Mouse (Mus musculus) hindbrain, embryonic 12.5 days (tissue): Measurements from ENCODE around the gene Map3k7. TPM values are rescaled to one million over a fixed set of nuclear protein-coding genes. Genes with fewer than 3 reads are reported as not detected.

Experiments used
- ATAC-seq: fragments of 200-750 bp; cut with Nextera tagmentation; 2 replicates; pipeline ENCODE4 v1.8.0; 2017; ENCODE audit warnings: moderate TSS enrichment; ENCODE audit not compliant: low FRiP score
- H3K27ac ChIP-seq: fragments of 300-500 bp; sonication (generic); 2 replicates; pipeline ENCODE4 v1.5.1; 2016; ENCODE audit warnings: mild to moderate bottlenecking
- H3K27me3 ChIP-seq: fragments of 300-500 bp; sonication (generic); 2 replicates; pipeline ENCODE4 v1.6.1; 2016; ENCODE audit warnings: mild to moderate bottlenecking
- H3K36me3 ChIP-seq: fragments of 300-500 bp; sonication (generic); 2 replicates; pipeline ENCODE4 v1.6.1; 2016; ENCODE audit warnings: mild to moderate bottlenecking
- H3K4me1 ChIP-seq: fragments of 300-500 bp; sonication (generic); 2 replicates; pipeline ENCODE4 v1.6.1; 2016
- H3K4me2 ChIP-seq: fragments of 300-500 bp; sonication (generic); replicated peaks from 2 replicates; pipeline ENCODE4 v1.6.1; 2016; ENCODE audit warnings: mild to moderate bottlenecking
- H3K4me3 ChIP-seq: fragments of 300-500 bp; sonication (generic); 2 replicates; pipeline ENCODE4 v1.5.1; 2016; ENCODE audit warnings: mild to moderate bottlenecking
- H3K9ac ChIP-seq: fragments of 300-500 bp; sonication (generic); 2 replicates; pipeline ENCODE4 v1.6.1; 2016; ENCODE audit warnings: mild to moderate bottlenecking, moderate library complexity
- H3K9me3 ChIP-seq: fragments of 300-500 bp; sonication (generic); replicated peaks from 2 replicates; pipeline ENCODE4 v1.6.1; 2016; ENCODE audit warnings: mild to moderate bottlenecking
- WGBS: fragments of 180-500 bp; shearing (Covaris S2); methylation state at CpG from one replicate; pipeline ENCODE4 v1.1.7; 2016; 5-methylcytosine and 5-hydroxymethylcytosine counted together
- polyA plus RNA-seq: library from polyadenylated mRNA; unstranded; fragments of >200 nt; fragmentation: Nextera tagmentation; extraction: Ambion mirVana; gene quantifications from 2 replicates; pipeline ENCODE4 v1.2.1, GENCODE M21; 2016

The Map3k7 gene
- polyA plus RNA-seq, 1 experiment from 2014 or later = 49.2 TPM

- Histone ChIP-seq H3K27me3 (no peaks in the 10 kb centered on the region; the same call in 1 of the 2 replicates), H3K4me1 (peaks cover 9% of the 10 kb centered on the region), H3K4me3 (no peak overlapping the region), H3K27ac (no peak overlapping the region), H3K9ac (no peak overlapping the region), H3K36me3 (no peaks in the 10 kb centered on the region), H3K9me3 (no peaks in the 10 kb centered on the region), H3K4me2 (no peak overlapping the region)
- no peak for ATAC-seq
- 34% methylated on average over 9 of the region's 9 CpGs for WGBS
Measured at GRCm38 (mm10) chr4:31938416-31939106, 25.3 kb upstream of the Map3k7 start.

GRCm38 (mm10) chr4:31941616-31942015 is 22.3 kb upstream of the Map3k7 start:
- no peak overlapping the region for H3K4me3 ChIP-seq
- no peak overlapping the region for H3K9ac ChIP-seq
- H3K9me3 ChIP-seq = no peaks in the 10 kb centered on the region
- no peak for ATAC-seq
- no peaks in the 10 kb centered on the region for H3K36me3 ChIP-seq
- peaks cover 8% of the 10 kb centered on the region for H3K4me1 ChIP-seq
- WGBS = 74% methylated on average over 4 of the region's 4 CpGs
- H3K27ac ChIP-seq = no peak overlapping the region
- no peak overlapping the region for H3K4me2 ChIP-seq
- H3K27me3 ChIP-seq = no peaks in the 10 kb centered on the region

GRCm38 (mm10) chr4:31943045-31943444 is 20.9 kb upstream of the Map3k7 start:
- ATAC-seq = no peak
- Histone ChIP-seq H3K9me3 (no peaks in the 10 kb centered on the region), H3K4me1 (peaks cover under 1% of the 10 kb centered on the region), H3K4me3 (no peak overlapping the region), H3K27me3 (no peaks in the 10 kb centered on the region), H3K9ac (no peak overlapping the region), H3K36me3 (no peaks in the 10 kb centered on the region), H3K4me2 (no peak overlapping the region), H3K27ac (no peak overlapping the region)
- 90% methylated on average over 2 of the region's 2 CpGs for WGBS

- H3K9me3 ChIP-seq = no peaks in the 10 kb centered on the region
- 2% methylated on average over 46 of the region's 47 CpGs for WGBS
- H3K27me3 ChIP-seq = no peaks in the 10 kb centered on the region
- no peaks in the 10 kb centered on the region for H3K36me3 ChIP-seq
- peak overlapping the region; percentile 85 for H3K4me3 ChIP-seq
- peak overlapping the region; percentile 89 for H3K9ac ChIP-seq
- H3K4me1 ChIP-seq = peaks cover 18% of the 10 kb centered on the region
- H3K27ac ChIP-seq = peak overlapping the region; percentile 98
- H3K4me2 ChIP-seq = peak overlapping the region; percentile 82
- no peak for ATAC-seq
Measured at GRCm38 (mm10) chr4:31964194-31964875, 438 bp downstream of the Map3k7 start.

GRCm38 (mm10) chr4:31965208-31965607 is 1.3 kb downstream of the Map3k7 start:
- no peak for ATAC-seq

GRCm38 (mm10) chr4:31971437-31971836 is 7.5 kb downstream of the Map3k7 start:
- no peak overlapping the region for H3K27ac ChIP-seq
- no peaks in the 10 kb centered on the region for H3K4me1 ChIP-seq
- no peaks in the 10 kb centered on the region for H3K27me3 ChIP-seq
- H3K4me2 ChIP-seq = no peak overlapping the region
- H3K4me3 ChIP-seq = no peak overlapping the region
- ATAC-seq = no peak
- H3K9ac ChIP-seq = no peak overlapping the region
- H3K9me3 ChIP-seq = no peaks in the 10 kb centered on the region
- WGBS = 89% methylated on average over 1 of the region's 1 CpGs
- no peaks in the 10 kb centered on the region for H3K36me3 ChIP-seq

More at GRCm38 (mm10) chr4:31965208-31965607, 1.3 kb downstream of the Map3k7 start:
- 0 out of 2 replicates have a peak overlapping the region, but pooled peaks have one; percentile 89 for H3K9ac ChIP-seq
- H3K4me2 ChIP-seq = peak overlapping the region; percentile 82
- no peak overlapping the region for H3K27ac ChIP-seq
- WGBS = 48% methylated on average over 2 of the region's 2 CpGs
- 0 out of 2 replicates have a peak overlapping the region, but pooled peaks have one; percentile 85 for H3K4me3 ChIP-seq
- H3K4me1 ChIP-seq = peaks cover 18% of the 10 kb centered on the region
- no peaks in the 10 kb centered on the region for H3K27me3 ChIP-seq
- H3K9me3 ChIP-seq = no peaks in the 10 kb centered on the region
- no peaks in the 10 kb centered on the region for H3K36me3 ChIP-seq

- no peak overlapping the region for H3K9ac ChIP-seq
- no peak overlapping the region for H3K27ac ChIP-seq
- WGBS = 64% methylated on average over 6 of the region's 6 CpGs
- no peaks in the 10 kb centered on the region; the same call in 1 of the 2 replicates for H3K36me3 ChIP-seq
- ATAC-seq = no peak
- no peak overlapping the region for H3K4me3 ChIP-seq
- no peaks in the 10 kb centered on the region for H3K27me3 ChIP-seq
- no peaks in the 10 kb centered on the region for H3K9me3 ChIP-seq
- no peaks in the 10 kb centered on the region for H3K4me1 ChIP-seq
- H3K4me2 ChIP-seq = no peak overlapping the region
Measured at GRCm38 (mm10) chr4:31972181-31972580, 8.3 kb downstream of the Map3k7 start.

- ATAC-seq = no peak
- no peak overlapping the region for H3K4me3 ChIP-seq
- no peak overlapping the region for H3K27ac ChIP-seq
- H3K9ac ChIP-seq = no peak overlapping the region
- peaks cover 16% of the 10 kb centered on the region for H3K36me3 ChIP-seq
- no peaks in the 10 kb centered on the region for H3K9me3 ChIP-seq
- H3K4me2 ChIP-seq = no peak overlapping the region
- H3K4me1 ChIP-seq = no peaks in the 10 kb centered on the region
- WGBS = 70% methylated on average over 3 of the region's 3 CpGs
- no peaks in the 10 kb centered on the region for H3K27me3 ChIP-seq
Measured at GRCm38 (mm10) chr4:31975260-31975950, 11.5 kb downstream of the Map3k7 start.

- Histone ChIP-seq H3K27ac (no peak overlapping the region), H3K9me3 (no peaks in the 10 kb centered on the region), H3K4me1 (no peaks in the 10 kb centered on the region), H3K9ac (no peak overlapping the region), H3K27me3 (no peaks in the 10 kb centered on the region), H3K4me3 (no peak overlapping the region), H3K36me3 (peaks cover 42% of the 10 kb centered on the region), H3K4me2 (no peak overlapping the region)
- ATAC-seq = no peak
- 96% methylated on average over 8 of the region's 8 CpGs for WGBS
Measured at GRCm38 (mm10) chr4:31981863-31982262, 18.0 kb downstream of the Map3k7 start.

- H3K36me3 ChIP-seq = peaks cover 48% of the 10 kb centered on the region
Measured at GRCm38 (mm10) chr4:31993386-31993785, 29.5 kb downstream of the Map3k7 start.

GRCm38 (mm10) chr4:31993865-31994264 is 30.0 kb downstream of the Map3k7 start:
- H3K4me1 ChIP-seq = no peaks in the 10 kb centered on the region
- H3K9ac ChIP-seq = no peak overlapping the region
- no peak overlapping the region for H3K4me2 ChIP-seq
- H3K4me3 ChIP-seq = no peak overlapping the region
- H3K36me3 ChIP-seq = peaks cover 44% of the 10 kb centered on the region
- WGBS = 72% methylated on average over 1 of the region's 1 CpGs
- H3K9me3 ChIP-seq = no peaks in the 10 kb centered on the region
- ATAC-seq = no peak
- H3K27ac ChIP-seq = no peak overlapping the region
- no peaks in the 10 kb centered on the region for H3K27me3 ChIP-seq

More at GRCm38 (mm10) chr4:31993386-31993785, 29.5 kb downstream of the Map3k7 start:
- Histone ChIP-seq H3K27me3 (no peaks in the 10 kb centered on the region), H3K4me3 (no peak overlapping the region), H3K4me2 (no peak overlapping the region), H3K4me1 (no peaks in the 10 kb centered on the region), H3K9me3 (no peaks in the 10 kb centered on the region), H3K9ac (no peak overlapping the region), H3K27ac (no peak overlapping the region)
- WGBS = 86% methylated on average over 2 of the region's 2 CpGs
- ATAC-seq = no peak

- H3K36me3 ChIP-seq = peaks cover 21% of the 10 kb centered on the region
- H3K27ac ChIP-seq = no peak overlapping the region
- H3K9me3 ChIP-seq = no peaks in the 10 kb centered on the region
- no peak overlapping the region for H3K9ac ChIP-seq
- H3K4me3 ChIP-seq = no peak overlapping the region
- 72% methylated on average over 3 of the region's 3 CpGs for WGBS
- no peak for ATAC-seq
- no peaks in the 10 kb centered on the region for H3K27me3 ChIP-seq
- H3K4me2 ChIP-seq = no peak overlapping the region
- H3K4me1 ChIP-seq = no peaks in the 10 kb centered on the region
Measured at GRCm38 (mm10) chr4:32001498-32001897, 37.6 kb downstream of the Map3k7 start.
